Mouse (Mus musculus): ENCODE measurements around the gene Ehd4.
A peak's percentile ranks its signal among the peaks of the same experiment; 100 is the strongest.

Ehd4 gene

DNA sequence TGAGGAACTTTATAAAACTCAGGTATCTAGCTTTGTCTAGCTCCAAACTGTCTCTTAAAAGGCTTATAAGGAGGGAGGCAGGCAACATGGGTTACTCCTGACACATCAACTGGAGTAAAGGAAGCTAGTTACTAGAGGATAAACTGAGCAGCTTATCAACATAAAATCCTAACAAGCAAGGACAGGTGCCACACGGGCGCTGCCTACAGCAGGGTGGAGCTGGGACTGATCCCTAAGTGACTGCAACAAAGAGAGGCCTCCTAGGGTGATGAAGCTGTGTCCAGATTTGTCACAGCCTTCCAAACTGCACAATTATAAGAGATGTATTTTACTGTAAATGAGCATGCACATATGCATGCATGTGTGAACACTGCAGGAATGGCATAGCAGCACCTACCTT lies 47.0 kb downstream of the Ehd4 start:
- DNase-seq, result peak; percentile 87

GRCm38 (mm10) chr2:120106397-120106973 lies 47.9 kb downstream of the Ehd4 start:
- peak; percentile 85 for DNase-seq

DNA sequence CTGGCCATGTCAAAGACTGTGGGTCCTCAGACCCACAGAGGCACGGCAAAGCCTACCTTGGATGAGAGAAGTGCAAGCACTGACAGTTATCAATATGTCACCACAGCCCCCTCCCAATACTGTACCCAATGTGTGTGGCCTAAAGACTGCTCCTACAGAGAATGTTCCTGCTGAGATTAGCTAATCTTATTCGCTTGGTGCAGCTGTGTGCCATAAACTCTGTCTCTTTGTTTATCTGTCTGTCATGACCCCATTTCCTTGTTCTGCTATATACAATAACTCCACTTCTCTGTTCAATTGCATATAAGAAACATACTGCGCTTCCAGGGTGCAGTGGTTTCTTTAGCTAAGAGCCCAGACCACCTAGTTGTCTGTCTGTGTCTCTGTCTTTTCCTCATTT lies 48.5 kb downstream of the Ehd4 start:
- DNase-seq, result peak; percentile 68

DNA sequence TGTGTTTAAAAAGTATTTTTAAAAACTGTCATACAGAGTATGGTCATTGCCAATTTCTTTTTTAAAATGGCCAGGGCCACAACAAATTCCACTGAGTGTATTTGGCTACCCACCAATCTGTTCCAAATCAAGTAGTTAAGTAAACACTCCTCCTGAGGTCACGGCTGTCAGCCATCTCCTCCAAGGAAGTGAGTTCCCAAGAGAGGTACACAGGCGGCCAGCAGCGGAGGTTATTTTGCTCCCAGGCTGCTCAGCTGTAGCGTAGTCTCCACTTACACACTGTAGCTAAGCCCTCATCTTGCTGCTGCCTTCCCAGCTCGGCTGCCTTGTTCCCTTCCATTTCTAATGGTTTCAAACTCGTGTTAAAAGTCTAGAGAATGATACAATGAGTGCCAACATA lies 51.5 kb downstream of the Ehd4 start:
- DNase-seq, result peak; percentile 98

- DNase-seq, result no peak
Measured at GRCm38 (mm10) chr2:120102450-120102849, 52.0 kb downstream of the Ehd4 start.

DNA sequence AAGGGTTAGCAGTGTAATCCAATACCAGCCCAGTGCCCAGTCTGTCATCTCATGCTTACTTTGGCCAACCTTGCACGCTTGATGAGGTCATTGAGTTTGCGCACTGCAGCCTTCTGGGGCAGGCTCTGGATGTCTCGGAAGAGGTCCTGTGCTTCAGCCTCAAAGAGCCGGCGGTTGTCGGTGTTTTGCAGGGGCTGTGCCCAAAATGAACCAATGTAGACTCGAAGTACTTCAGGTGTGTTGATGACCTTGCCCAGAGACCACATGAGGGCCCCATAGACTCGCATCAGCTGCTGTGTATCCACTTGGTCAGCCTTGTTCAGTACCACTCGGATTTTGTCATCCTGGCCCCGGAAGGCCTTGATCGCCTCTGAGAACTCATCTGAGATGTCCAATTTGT lies 52.4 kb downstream of the Ehd4 start:
- peak; percentile 93 for DNase-seq

- peak; percentile 98 for DNase-seq
Measured at GRCm38 (mm10) chr2:120099886-120100285, 54.5 kb downstream of the Ehd4 start.

DNA sequence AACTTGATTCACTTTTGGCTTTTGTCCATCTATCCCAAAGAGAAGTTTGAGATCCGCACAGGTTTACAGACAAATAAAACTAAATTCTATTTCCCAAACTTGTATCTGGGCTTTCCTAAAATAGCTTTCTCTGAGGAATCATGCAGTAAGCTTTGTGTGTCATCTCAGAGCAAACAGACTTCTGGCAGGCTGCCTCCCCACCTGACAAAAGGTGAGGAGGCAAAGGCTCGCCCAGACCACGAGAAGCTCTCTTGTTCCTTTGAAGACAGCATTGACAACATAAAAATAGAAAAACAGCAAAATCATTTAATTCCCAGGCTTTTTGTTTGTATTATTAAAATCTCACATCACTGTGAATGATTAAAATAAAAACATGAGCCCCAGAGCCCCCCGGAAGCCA lies 55.1 kb downstream of the Ehd4 start:
- DNase-seq, result peak; percentile 84

DNA sequence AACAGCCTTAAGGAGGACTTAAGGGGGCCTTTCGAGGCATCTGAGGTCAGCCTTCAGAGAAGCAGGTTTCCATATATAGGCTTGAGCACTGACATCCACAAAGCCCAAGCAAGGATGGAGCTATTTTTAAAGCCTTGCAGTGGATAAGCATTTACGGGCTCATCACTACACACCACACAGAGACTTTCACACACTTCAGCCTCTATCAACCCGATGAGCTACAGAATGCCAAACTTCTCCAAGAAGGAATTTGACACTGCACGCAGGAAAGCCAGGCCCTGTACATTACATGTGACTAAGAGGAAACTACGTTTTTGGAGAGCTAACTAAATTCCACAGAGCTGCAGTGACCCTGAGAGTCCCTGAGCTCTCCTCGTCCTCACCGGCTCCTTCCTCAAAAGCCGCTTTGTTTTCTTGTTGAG lies 55.6 kb downstream of the Ehd4 start:
- DNase-seq, result peak; percentile 97

GRCm38 (mm10) chr2:120097868-120098267 lies 56.5 kb downstream of the Ehd4 start:
- peak; percentile 98 for DNase-seq

GRCm38 (mm10) chr2:120096711-120097110 lies 57.7 kb downstream of the Ehd4 start:
- peak; percentile 90 for DNase-seq

- DNase-seq, result peak; percentile 94
Measured at GRCm38 (mm10) chr2:120096191-120096590, 58.2 kb downstream of the Ehd4 start.

GRCm38 (mm10) chr2:120095171-120095570 lies 59.2 kb downstream of the Ehd4 start:
- peak; percentile 91 for DNase-seq

GRCm38 (mm10) chr2:120093671-120094430 lies 60.6 kb downstream of the Ehd4 start:
- DNase-seq, result peak; percentile 97

- DNase-seq, result peak; percentile 93
Measured at GRCm38 (mm10) chr2:120090979-120091378, 63.4 kb downstream of the Ehd4 start.

DNA sequence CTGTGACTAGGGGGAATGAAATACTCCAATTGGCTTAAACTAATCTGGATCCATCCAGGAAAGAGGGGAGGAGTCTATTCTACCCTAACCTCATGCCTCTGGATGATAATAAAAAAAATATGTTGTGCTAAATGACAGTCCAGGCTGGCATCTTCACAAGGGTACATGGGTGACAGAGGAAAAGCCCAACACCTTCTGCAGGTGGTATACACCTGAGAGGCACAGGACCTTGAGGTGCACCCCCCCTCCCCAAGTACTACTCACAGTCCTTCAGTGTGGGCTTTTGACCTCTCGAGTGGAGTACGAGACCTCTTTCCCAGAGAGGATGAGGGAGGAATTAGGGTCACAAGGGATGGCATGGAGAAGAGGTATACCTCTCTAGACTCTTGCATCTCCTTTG lies 66.5 kb downstream of the Ehd4 start:
- DNase-seq, result peak; percentile 69

DNA sequence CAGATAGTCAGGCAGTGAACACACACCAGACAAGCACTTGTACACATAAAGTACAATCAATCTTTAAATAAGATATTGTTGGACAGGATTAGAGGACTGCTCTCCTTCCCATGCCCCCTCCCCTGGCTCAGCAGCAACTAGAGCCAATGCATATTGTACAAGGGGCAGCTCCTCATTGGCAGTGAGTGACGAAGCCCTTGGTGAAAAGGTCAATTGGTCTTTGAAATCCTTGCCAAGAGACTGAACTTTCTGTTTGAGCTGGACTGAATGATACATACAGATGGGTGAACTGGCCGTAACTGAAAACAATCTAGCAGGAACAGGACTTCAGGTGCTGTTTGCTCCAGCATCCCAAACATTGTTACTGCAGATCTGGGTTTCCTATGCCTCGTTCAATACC lies 67.0 kb downstream of the Ehd4 start:
- peak; percentile 71 for DNase-seq

- no peak for DNase-seq
Measured at GRCm38 (mm10) chr2:120086038-120086437, 68.4 kb downstream of the Ehd4 start.

DNA sequence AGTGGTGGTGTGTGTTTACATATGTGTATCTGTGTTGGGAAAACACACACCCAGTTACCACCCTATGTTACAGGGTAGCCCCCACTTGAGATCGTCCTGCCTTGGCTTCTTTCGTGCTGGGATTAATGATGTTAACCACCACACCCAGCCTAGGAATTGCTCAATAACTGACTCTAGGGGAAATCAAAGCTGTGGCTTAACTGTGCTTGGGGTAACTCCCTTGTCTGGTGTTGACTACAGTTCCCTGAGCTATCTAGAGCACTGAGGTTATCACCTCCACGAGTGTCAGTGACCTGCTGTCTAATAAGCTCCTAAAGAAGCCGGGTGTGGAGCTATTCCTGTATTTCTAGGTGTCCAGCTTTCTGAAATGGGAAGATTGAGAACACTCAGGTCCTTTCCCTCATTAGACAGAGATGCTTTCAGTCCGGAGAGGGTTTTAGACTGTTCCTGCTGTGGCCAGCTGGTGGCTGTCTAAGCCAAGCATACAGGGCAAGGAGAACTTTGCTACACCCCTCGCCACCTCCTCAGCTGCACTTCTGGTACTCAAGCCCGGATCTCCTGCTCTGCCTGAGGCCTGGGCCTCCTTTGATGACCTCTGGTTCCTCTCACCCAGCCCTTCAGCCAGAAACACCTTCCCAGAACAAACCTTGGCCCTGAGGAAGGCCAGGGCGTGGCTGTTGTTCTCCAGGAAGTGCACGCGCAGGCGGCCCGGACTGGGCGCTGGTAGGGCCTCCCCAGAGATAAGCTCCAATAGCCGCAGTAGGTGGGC lies 69.6 kb downstream of the Ehd4 start:
- peak; percentile 98 for DNase-seq

GRCm38 (mm10) chr2:120082416-120082815 lies 72.0 kb downstream of the Ehd4 start:
- no peak for DNase-seq

- DNase-seq, result no peak
Measured at GRCm38 (mm10) chr2:120076076-120076705, 78.2 kb downstream of the Ehd4 start.

DNA sequence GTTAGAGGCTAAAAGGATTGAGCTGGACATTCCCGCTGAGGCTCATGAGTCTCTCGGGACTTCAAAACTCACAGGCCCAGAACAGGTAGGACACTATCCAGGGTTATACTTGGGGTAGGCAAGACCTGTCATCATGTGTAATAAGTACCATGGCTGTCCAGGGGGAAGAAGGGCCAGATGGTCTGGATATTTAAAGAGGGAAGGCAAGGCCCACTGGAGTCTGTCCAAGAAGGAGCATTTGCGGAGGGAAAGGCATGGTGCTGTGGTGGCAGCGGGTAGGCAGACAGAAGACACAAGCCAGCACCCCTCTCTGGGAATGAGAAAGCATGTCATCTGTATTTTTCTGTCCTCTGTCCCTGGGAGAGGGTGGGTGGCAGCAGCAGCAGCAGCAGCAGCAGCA lies 80.3 kb downstream of the Ehd4 start:
- no peak for DNase-seq

DNA sequence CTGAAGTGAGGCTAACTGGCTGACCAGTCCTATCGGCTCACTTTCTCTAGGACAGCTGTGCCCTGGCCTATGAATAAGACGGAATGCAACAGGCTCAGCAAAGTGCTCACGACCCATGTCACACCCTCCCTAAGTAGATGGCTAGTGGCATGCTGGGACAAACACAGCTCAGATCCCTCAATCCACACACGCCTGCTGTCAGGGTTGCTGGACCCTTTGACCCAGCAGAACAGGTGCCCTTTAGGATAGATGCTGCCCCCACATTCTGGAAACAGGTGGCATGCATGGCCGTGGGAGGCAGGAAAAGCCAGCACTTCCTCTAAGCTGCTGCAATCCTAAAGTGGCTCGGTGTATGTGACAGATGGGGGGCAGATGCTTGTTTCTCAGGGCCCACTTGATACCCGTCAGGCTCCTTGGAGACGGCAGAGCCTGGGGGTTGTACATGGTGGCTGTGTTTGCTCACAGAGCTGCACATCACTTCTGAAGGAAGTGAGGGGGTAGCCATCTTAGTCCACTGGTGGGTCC lies 84.9 kb downstream of the Ehd4 start:
- no peak for DNase-seq
